Mouse (Mus musculus) lung, postnatal 0 days (tissue): ENCODE measurements around the gene BC051019.
A peak's percentile ranks its signal among the peaks of the same experiment; 100 is the strongest.

Source experiments
- CTCF ChIP-seq: IDR thresholded peaks from 2 replicates; pipeline ENCODE4 v1.5.1; 2016; ENCODE audit warnings: antibody characterized with exemption, mild to moderate bottlenecking
- EP300 ChIP-seq: IDR thresholded peaks from 2 replicates; pipeline ENCODE4 v1.6.1; 2016; ENCODE audit warnings: antibody characterized with exemption, mild to moderate bottlenecking, control low read depth

- TF ChIP-seq EP300 (peak; percentile 88), CTCF (no peak)
Measured at GRCm38 (mm10) chr7:109708961-109709382, 14.7 kb downstream of the BC051019 start.
